Mouse (Mus musculus) frontal cortex, postnatal 14 days (tissue): Measurements from ENCODE around the gene 6430628N08Rik.

Source experiments
- DNase-seq, 2 experiments: peaks; one replicate each; pipeline ENCODE4 v3.0.0; 2022; ENCODE audit warnings: low spot score in 2 of 2

6430628N08Rik gene

DNA sequence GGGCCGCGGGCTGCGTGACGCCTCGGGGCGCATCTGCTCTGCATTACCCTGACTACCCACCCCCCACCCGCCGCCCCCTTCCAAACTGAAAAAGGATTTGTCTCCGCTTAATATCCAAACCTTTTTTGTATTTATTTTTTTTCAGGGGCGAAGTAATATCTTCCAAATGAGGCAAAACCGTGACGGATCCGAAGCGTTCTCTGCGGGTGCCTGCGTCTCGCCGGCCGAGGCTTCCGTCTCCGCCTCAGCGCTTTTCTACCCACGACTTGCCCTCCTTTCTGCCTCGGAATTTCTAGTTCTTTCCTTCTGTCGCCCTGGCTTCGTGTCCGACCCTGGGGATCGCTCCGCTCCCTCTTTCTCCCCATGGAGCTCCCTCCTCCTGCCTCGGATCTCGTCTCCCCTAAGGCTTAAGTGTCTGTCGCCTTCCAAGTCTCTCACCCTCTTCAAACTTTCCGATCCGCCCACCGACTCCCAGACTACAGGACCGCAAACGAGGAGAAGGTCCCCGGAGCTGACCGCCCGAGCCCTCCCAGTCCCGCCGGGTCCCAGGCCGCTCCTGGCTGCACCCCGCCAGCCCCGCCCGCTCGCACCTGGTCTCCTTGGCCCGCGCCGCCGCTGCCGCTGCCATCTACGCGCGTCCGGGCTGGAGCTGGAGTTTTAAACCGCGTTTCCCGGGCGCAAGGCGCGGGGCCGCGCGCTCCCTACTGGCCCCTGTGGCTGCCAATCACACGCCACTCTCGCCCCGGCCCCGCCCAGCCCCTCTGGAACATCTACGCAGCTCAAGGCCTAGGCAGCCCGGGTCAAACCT lies 49.0 kb downstream of the 6430628N08Rik start, which contains the start of gene Dmbx1:
Dmbx1 (minus strand) TSS at position 632 of the 808 bp plus-strand sequence.
- DNase-seq: no peak

- no peak for DNase-seq
Measured at GRCm38 (mm10) chr4:115940681-115941080, 50.2 kb downstream of the 6430628N08Rik start.

DNA sequence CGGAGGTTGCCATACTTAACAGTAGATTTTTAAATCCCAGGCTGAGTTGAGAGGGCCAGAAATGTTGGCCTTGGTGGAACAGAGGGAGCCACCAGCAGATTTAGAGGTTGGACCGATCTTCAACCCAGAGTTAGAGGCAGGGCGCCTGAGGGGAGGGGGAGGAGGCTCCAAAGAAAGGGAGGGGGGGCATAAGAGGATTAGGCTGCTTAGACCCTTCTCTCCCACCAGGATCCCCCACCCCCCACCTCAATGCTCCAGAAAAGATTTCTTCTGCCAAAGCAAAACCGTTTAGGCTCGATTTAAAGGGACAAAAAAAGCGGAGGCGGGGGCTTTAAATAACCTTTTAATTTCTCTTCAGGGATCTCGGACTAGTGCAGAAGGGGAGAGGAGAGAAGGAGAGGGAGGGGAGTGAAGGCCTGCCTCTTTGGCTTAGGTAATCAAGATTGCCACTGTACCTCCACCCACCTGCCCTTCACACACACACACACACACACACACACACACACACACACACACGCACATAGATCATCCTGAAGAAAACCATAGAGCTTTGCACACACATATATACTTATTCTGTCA lies 50.9 kb downstream of the 6430628N08Rik start:
- DNase-seq: no peak

- no peak for DNase-seq
Measured at GRCm38 (mm10) chr4:115943669-115944314, 53.3 kb downstream of the 6430628N08Rik start.
